In genomic region chr4:41048926-41049325, GRCm38 (mm10) we compare ENCODE assay signal across 36 mouse cellular contexts. TPM values are rescaled to one million over a fixed set of nuclear protein-coding genes. Genes with fewer than 3 reads are reported as not detected.
DNase-seq lines count a peak whose midpoint lies in the region; ATAC-seq and TF ChIP-seq lines count a peak whose summit lies in the region.
"Had no signal": no experiment of that assay in that cellular context is flagged by ENCODE, and none has a peak within 500 bp of the region (broad histone marks: within the 10 kb centered on the region; RNA-seq: fewer than 3 reads in every experiment).

No protein-coding gene starts in this region.

- no peaks in the 10 kb centered on the region for H3K27me3 ChIP-seq in heart, adult 2 months (ENCODE audit: control insufficient read depth, insufficient read depth, low read length)
- peaks cover 26% of the 10 kb centered on the region; the same call in 1 of the 2 replicates for H3K27me3 ChIP-seq in liver, embryonic 12.5 days (replicated peaks)
- no peaks in the 10 kb centered on the region for H3K27me3 ChIP-seq in liver, embryonic 11.5 days (replicated peaks; ENCODE audit: control insufficient read depth, insufficient read depth, low read length)
- H3K27me3 ChIP-seq in forebrain, embryonic 10.5 days (ENCODE audit: poor library complexity, severe bottlenecking): no peaks in the 10 kb centered on the region
- no peaks in the 10 kb centered on the region for H3K27me3 ChIP-seq in forebrain, embryonic 11.5 days (ENCODE audit: control insufficient read depth, insufficient read depth, low read length)
- H3K27me3 ChIP-seq: embryonic facial prominence, embryonic 15.5 days; forebrain, embryonic 15.5 days; hindbrain, embryonic 13.5 days; limb, embryonic 15.5 days; liver, embryonic 15.5 days; midbrain, embryonic 15.5 days; Patski had no signal

- no peak for TF ChIP-seq EP300 in heart, adult 2 months (IDR thresholded peaks at IDR 0.05; ENCODE audit: insufficient read depth, low read depth, low read length)

- no peak overlapping the region for H3K9ac ChIP-seq in heart, adult 2 months (ENCODE audit: low read depth, low read length)
- no peak overlapping the region for H3K9ac ChIP-seq in liver, embryonic 12.5 days
- H3K9ac ChIP-seq in liver, embryonic 11.5 days (ENCODE audit: low read depth, low read length): no peak overlapping the region
- H3K9ac ChIP-seq in forebrain, embryonic 11.5 days (ENCODE audit: low read length): no peak overlapping the region
- H3K9ac ChIP-seq: embryonic facial prominence, embryonic 15.5 days; forebrain, embryonic 15.5 days; hindbrain, embryonic 13.5 days; limb, embryonic 15.5 days; liver, embryonic 15.5 days; lung, embryonic 14.5 days; midbrain, embryonic 15.5 days had no signal

- no peak overlapping the region for H3K4me2 ChIP-seq in liver, embryonic 12.5 days
- no peak overlapping the region for H3K4me2 ChIP-seq in liver, embryonic 11.5 days
- no peak overlapping the region for H3K4me2 ChIP-seq in forebrain, embryonic 11.5 days (ENCODE audit: low read depth, low read length, severe bottlenecking)
- H3K4me2 ChIP-seq: embryonic facial prominence, embryonic 15.5 days; forebrain, embryonic 15.5 days; hindbrain, embryonic 13.5 days; limb, embryonic 15.5 days; liver, embryonic 15.5 days; lung, embryonic 14.5 days; midbrain, embryonic 15.5 days had no signal

- no peak for TF ChIP-seq CTCF in heart, adult 2 months (IDR thresholded peaks at IDR 0.05)

- no peak for DNase-seq in heart, adult 2 months
- DNase-seq in heart, adult 11 months: no peak
- DNase-seq in liver, embryonic 11.5 days (ENCODE audit: low spot score): no peak
- peak; percentile 37 for DNase-seq in ES-CJ7 (ENCODE audit: low read depth, low spot score)
- DNase-seq in forebrain, embryonic 10.5 days (ENCODE audit: extremely low spot score, low spot score): no peak
- DNase-seq in forebrain, embryonic 11.5 days (ENCODE audit: low spot score): no peak
- DNase-seq: adrenal gland, adult 8-10 months; cerebellum, adult 18-20 months; cerebellum, postnatal 14 days; heart, postnatal 4 days; kidney, adult 9 months; kidney, postnatal 10 days; layer of hippocampus, adult 9-11 months; lung, embryonic 14.5 days; lung, postnatal 14 days; right cerebral cortex, adult 18-20 months; spleen, adult 18-20 months; thymus, postnatal 4 days had no signal

- ATAC-seq in liver, embryonic 12.5 days: no peak
- no peak for ATAC-seq in liver, embryonic 11.5 days (replicated peaks; ENCODE audit: low FRiP score)
- no peak for ATAC-seq in forebrain, embryonic 11.5 days (replicated peaks; ENCODE audit: low FRiP score)
- ATAC-seq: forebrain, embryonic 15.5 days; midbrain, embryonic 15.5 days; Patski had no signal

- no peak overlapping the region for H3K4me3 ChIP-seq in heart, adult 2 months
- H3K4me3 ChIP-seq in liver, embryonic 12.5 days: no peak overlapping the region
- H3K4me3 ChIP-seq in liver, embryonic 11.5 days (ENCODE audit: low read depth, low read length): no peak overlapping the region
- no peak overlapping the region for H3K4me3 ChIP-seq in brown adipose tissue, adult 24 weeks (ENCODE audit: insufficient read depth, low read depth, low read length)
- H3K4me3 ChIP-seq in forebrain, embryonic 10.5 days: no peak overlapping the region
- H3K4me3 ChIP-seq in forebrain, embryonic 11.5 days (ENCODE audit: low read depth, low read length): no peak overlapping the region
- H3K4me3 ChIP-seq: embryonic facial prominence, embryonic 10.5 days; embryonic facial prominence, embryonic 15.5 days; forebrain, embryonic 15.5 days; hindbrain, embryonic 13.5 days; limb, embryonic 10.5 days; limb, embryonic 15.5 days; liver, embryonic 15.5 days; midbrain, embryonic 10.5 days; midbrain, embryonic 15.5 days had no signal

- H3K36me3 ChIP-seq in heart, adult 2 months (ENCODE audit: control insufficient read depth, insufficient read depth, low read length): no peaks in the 10 kb centered on the region
- H3K36me3 ChIP-seq in liver, embryonic 12.5 days: no peaks in the 10 kb centered on the region
- H3K36me3 ChIP-seq in liver, embryonic 11.5 days (ENCODE audit: control insufficient read depth, insufficient read depth, low read length): no peaks in the 10 kb centered on the region
- no peaks in the 10 kb centered on the region for H3K36me3 ChIP-seq in forebrain, embryonic 10.5 days (replicated peaks)
- H3K36me3 ChIP-seq in forebrain, embryonic 11.5 days (ENCODE audit: control insufficient read depth, insufficient read depth, low read length): no peaks in the 10 kb centered on the region
- H3K36me3 ChIP-seq: embryonic facial prominence, embryonic 10.5 days; embryonic facial prominence, embryonic 15.5 days; forebrain, embryonic 15.5 days; G1E; hindbrain, embryonic 13.5 days; limb, embryonic 10.5 days; limb, embryonic 15.5 days; liver, embryonic 15.5 days; midbrain, embryonic 10.5 days; midbrain, embryonic 15.5 days had no signal

- peak overlapping the region; percentile 93 for H3K27ac ChIP-seq in heart, adult 2 months
- H3K27ac ChIP-seq in liver, embryonic 12.5 days: 0 out of 2 replicates have a peak overlapping the region, but pooled peaks have one; percentile 10
- no peak overlapping the region for H3K27ac ChIP-seq in liver, embryonic 11.5 days (ENCODE audit: low read depth, low read length)
- H3K27ac ChIP-seq in brown adipose tissue, adult 24 weeks (replicated peaks; ENCODE audit: low read depth, low read length): peak overlapping the region; percentile 98
- H3K27ac ChIP-seq in forebrain, embryonic 10.5 days: no peak overlapping the region
- H3K27ac ChIP-seq in forebrain, embryonic 11.5 days (ENCODE audit: low read depth, low read length): no peak overlapping the region
- H3K27ac ChIP-seq: embryonic facial prominence, embryonic 15.5 days; forebrain, embryonic 15.5 days; hindbrain, embryonic 13.5 days; limb, embryonic 10.5 days; limb, embryonic 15.5 days; liver, embryonic 15.5 days; midbrain, embryonic 10.5 days; midbrain, embryonic 15.5 days had no signal

- peaks cover 5% of the 10 kb centered on the region for H3K4me1 ChIP-seq in heart, adult 2 months (ENCODE audit: control insufficient read depth, insufficient read depth, low read length)
- peaks cover 26% of the 10 kb centered on the region for H3K4me1 ChIP-seq in liver, embryonic 12.5 days
- no peaks in the 10 kb centered on the region; the same call in 1 of the 2 replicates for H3K4me1 ChIP-seq in liver, embryonic 11.5 days (replicated peaks; ENCODE audit: control insufficient read depth, insufficient read depth, low read length)
- peaks cover 17% of the 10 kb centered on the region for H3K4me1 ChIP-seq in brown adipose tissue, adult 24 weeks (ENCODE audit: control insufficient read depth, insufficient read depth, insufficient read length, low read length)
- H3K4me1 ChIP-seq in forebrain, embryonic 10.5 days: peaks cover 17% of the 10 kb centered on the region
- H3K4me1 ChIP-seq in forebrain, embryonic 11.5 days (replicated peaks; ENCODE audit: control insufficient read depth, insufficient read depth, low read length): no peaks in the 10 kb centered on the region

- no peaks in the 10 kb centered on the region for H3K79me2 ChIP-seq in heart, adult 2 months (replicated peaks; ENCODE audit: control insufficient read depth, insufficient read depth, low read length)

- TF ChIP-seq POLR2A in heart, adult 2 months (IDR thresholded peaks at IDR 0.05; ENCODE audit: insufficient read depth, low read depth, low read length): no peak

- intact Hi-C loops in heart, adult 2 months (cut with DNase I): loop anchor here (10.0 kb wide), 1 partner anchor 204 kb away; no protein-coding TSS in a partner anchor

- no peaks in the 10 kb centered on the region for H3K9me3 ChIP-seq in liver, embryonic 12.5 days (replicated peaks)
- no peaks in the 10 kb centered on the region for H3K9me3 ChIP-seq in liver, embryonic 11.5 days (ENCODE audit: control insufficient read depth, low read length)
- H3K9me3 ChIP-seq in forebrain, embryonic 10.5 days: no peaks in the 10 kb centered on the region
- no peaks in the 10 kb centered on the region for H3K9me3 ChIP-seq in forebrain, embryonic 11.5 days (ENCODE audit: control insufficient read depth, low read length)
- H3K9me3 ChIP-seq: embryonic facial prominence, embryonic 10.5 days; embryonic facial prominence, embryonic 15.5 days; forebrain, embryonic 15.5 days; G1E; hindbrain, embryonic 13.5 days; limb, embryonic 10.5 days; limb, embryonic 15.5 days; liver, embryonic 15.5 days; midbrain, embryonic 10.5 days; midbrain, embryonic 15.5 days had no signal

- 40% methylated on average over 2 of the region's 2 CpGs for WGBS in heart, adult 2 months
- 45% methylated on average over 2 of the region's 2 CpGs for WGBS in liver, embryonic 12.5 days (ENCODE audit: insufficient replicate concordance)
- WGBS in liver, embryonic 11.5 days: 64% methylated on average over 2 of the region's 2 CpGs
- 78% methylated on average over 2 of the region's 2 CpGs for WGBS in forebrain, embryonic 10.5 days
- WGBS in forebrain, embryonic 11.5 days: 68% methylated on average over 2 of the region's 2 CpGs

RNA-seq across cellular contexts. Expression of gene Aqp7, which starts 1.0 kb away (rescaled TPM):
- 10 to 100 TPM; 21.6 to 33.0 TPM for total RNA-seq in heart, adult 2 months (2021)
- polyA plus RNA-seq in heart, adult 2 months (2012; rRNA removed): 32.7 and 53.4 TPM in 2 replicates
- polyA plus RNA-seq in liver, embryonic 12.5 days (2016; fragmentation: Nextera tagmentation; extraction: Ambion mirVana): 1.3 and 1.8 TPM in 2 replicates
- polyA plus RNA-seq in liver, embryonic 11.5 days (2014; fragmentation: Nextera tagmentation; extraction: Ambion mirVana): 0.86 and 1.2 TPM in 2 replicates
- polyA plus RNA-seq in brown adipose tissue, adult 24 weeks (2012; ENCODE audit: insufficient read depth, insufficient read length, missing spikeins): 124 and 138 TPM in 2 replicates
- polyA plus RNA-seq in forebrain, embryonic 10.5 days (2016; fragmentation: Nextera tagmentation; extraction: Ambion mirVana): 0.06 and 0.07 TPM in 2 replicates
- polyA plus RNA-seq in forebrain, embryonic 11.5 days (2014; fragmentation: Nextera tagmentation; extraction: Ambion mirVana): not detected in 2 replicates
- total RNA-seq: CH12.LX; G1E; left cerebral cortex, postnatal 10 days had no signal
- polyA plus RNA-seq: C2C12; cortical plate, adult 2 months; embryonic facial prominence, embryonic 10.5 days; forebrain, embryonic 15.5 days; G1E; hindbrain, embryonic 13.5 days; lung, embryonic 14.5 days; midbrain, embryonic 15.5 days had no signal

RNA-seq across cellular contexts. Expression of gene Aqp3, which starts 49.1 kb away (rescaled TPM):
- total RNA-seq in heart, adult 2 months (2021): not detected
- 0.20 and 4.2 TPM in 2 replicates for polyA plus RNA-seq in heart, adult 2 months (2012; rRNA removed)
- 20.9 and 22.3 TPM in 2 replicates for polyA plus RNA-seq in liver, embryonic 12.5 days (2016; fragmentation: Nextera tagmentation; extraction: Ambion mirVana)
- 12.7 and 15.7 TPM in 2 replicates for polyA plus RNA-seq in liver, embryonic 11.5 days (2014; fragmentation: Nextera tagmentation; extraction: Ambion mirVana)
- polyA plus RNA-seq in brown adipose tissue, adult 24 weeks (2012; ENCODE audit: insufficient read depth, insufficient read length, missing spikeins): not detected in 2 replicates
- polyA plus RNA-seq in forebrain, embryonic 10.5 days (2016; fragmentation: Nextera tagmentation; extraction: Ambion mirVana): 4.6 and 4.9 TPM in 2 replicates
- polyA plus RNA-seq in forebrain, embryonic 11.5 days (2014; fragmentation: Nextera tagmentation; extraction: Ambion mirVana): 1.6 and 2.1 TPM in 2 replicates
- total RNA-seq: CH12.LX; gastrocnemius, adult 18-20 months; left cerebral cortex, postnatal 10 days had no signal
- polyA plus RNA-seq: cortical plate, adult 2 months; hindbrain, embryonic 13.5 days had no signal

Comparison
In these comparisons a context has a peak if more than half of its experiments do, and no peak if none do; other contexts are left out.
1. H3K27ac ChIP-seq: peak in heart, adult 2 months (single experiment), liver, embryonic 12.5 days (single experiment) and brown adipose tissue, adult 24 weeks (single experiment); none in liver, embryonic 11.5 days (single experiment), forebrain, embryonic 10.5 days (single experiment) and forebrain, embryonic 11.5 days (single experiment).
2. RNA of gene Aqp7, which starts 1.0 kb away (polyA plus RNA-seq): 124 to 138 TPM in brown adipose tissue, adult 24 weeks and 32.7 to 53.4 TPM in heart, adult 2 months; 1.3 to 1.8 TPM in liver, embryonic 12.5 days, 0.86 to 1.2 TPM in liver, embryonic 11.5 days, 0.06 to 0.07 TPM in forebrain, embryonic 10.5 days and not detected in forebrain, embryonic 11.5 days; every median in the first group is over 10 times any median in the second.